Mouse (Mus musculus) liver, adult 2 months (tissue): Measurements from ENCODE around the gene Gm10643. TPM values are rescaled to one million over a fixed set of nuclear protein-coding genes. Genes with fewer than 3 reads are reported as not detected.

ENCODE experiments used
- DNase-seq: peaks from one replicate; pipeline ENCODE4 v3.0.0-alpha.2; 2011; ENCODE audit warnings: low read depth, low spot score; ENCODE audit errors: extremely low read depth
- H3K27ac ChIP-seq: fragments of 200-500 bp; replicated peaks from 2 replicates; pipeline ENCODE4 v1.5.1; 2012; ENCODE audit warnings: low read depth, mild to moderate bottlenecking, control low read depth, inconsistent platforms, low read length; ENCODE audit not compliant: insufficient read depth
- H3K27me3 ChIP-seq: fragments of 200-500 bp; 2 replicates; pipeline ENCODE4 v1.6.1; 2012; ENCODE audit warnings: mild to moderate bottlenecking, moderate library complexity, low read length, inconsistent platforms; ENCODE audit not compliant: control insufficient read depth, insufficient read depth
- H3K36me3 ChIP-seq: fragments of 200-500 bp; 2 replicates; pipeline ENCODE4 v1.6.1; 2012; ENCODE audit warnings: low read length, inconsistent platforms; ENCODE audit not compliant: control insufficient read depth, insufficient read depth
- H3K4me1 ChIP-seq: fragments of 200-500 bp; 2 replicates; pipeline ENCODE4 v1.6.1; 2011; ENCODE audit warnings: low read length; ENCODE audit not compliant: control insufficient read depth, insufficient read depth
- H3K4me3 ChIP-seq: fragments of 200-500 bp; 2 replicates; pipeline ENCODE4 v1.5.1; 2011; ENCODE audit warnings: low read depth, mild to moderate bottlenecking, control low read depth, low read length, moderate library complexity; ENCODE audit not compliant: insufficient read depth
- H3K79me2 ChIP-seq: fragments of 200-500 bp; 2 replicates; pipeline ENCODE4 v1.6.1; 2012; ENCODE audit warnings: inconsistent platforms, mild to moderate bottlenecking, low read length, moderate library complexity; ENCODE audit not compliant: control insufficient read depth, insufficient read depth
- H3K9ac ChIP-seq: fragments of 200-500 bp; 2 replicates; pipeline ENCODE4 v1.6.1; 2012; ENCODE audit warnings: low read depth, mild to moderate bottlenecking, control low read depth, inconsistent platforms, low read length
- CTCF ChIP-seq: fragments of 200-500 bp; IDR thresholded peaks from 2 replicates; pipeline ENCODE4 v1.5.1; 2011; ENCODE audit warnings: low read depth, low read length, control low read depth
- POLR2A ChIP-seq: fragments of 200-500 bp; IDR thresholded peaks from 2 replicates; pipeline ENCODE4 v1.6.1; 2011; ENCODE audit warnings: low read length, control low read depth; ENCODE audit not compliant: insufficient read depth; ENCODE audit errors: extremely low read depth
- WGBS: fragments of 180-500 bp; shearing (Covaris S2); methylation state at CpG from one replicate; pipeline ENCODE4 v1.1.7; 2018; 5-methylcytosine and 5-hydroxymethylcytosine counted together
- polyA plus RNA-seq: library from polyadenylated mRNA; depleted of rRNA; stranded (reverse); fragments of >200 nt; gene quantifications from 2 replicates; pipeline ENCODE4 v1.2.3, GENCODE M21; 2012
- total RNA-seq: library from RNA; depleted of rRNA; stranded (reverse); fragments of >200 nt; gene quantifications from 2 replicates; pipeline ENCODE4 v1.2.3, GENCODE M21; 2014

Gm10643 gene
- total and polyA plus RNA-seq, 2 experiments, result 0.65 TPM; not detected in 1

DNA sequence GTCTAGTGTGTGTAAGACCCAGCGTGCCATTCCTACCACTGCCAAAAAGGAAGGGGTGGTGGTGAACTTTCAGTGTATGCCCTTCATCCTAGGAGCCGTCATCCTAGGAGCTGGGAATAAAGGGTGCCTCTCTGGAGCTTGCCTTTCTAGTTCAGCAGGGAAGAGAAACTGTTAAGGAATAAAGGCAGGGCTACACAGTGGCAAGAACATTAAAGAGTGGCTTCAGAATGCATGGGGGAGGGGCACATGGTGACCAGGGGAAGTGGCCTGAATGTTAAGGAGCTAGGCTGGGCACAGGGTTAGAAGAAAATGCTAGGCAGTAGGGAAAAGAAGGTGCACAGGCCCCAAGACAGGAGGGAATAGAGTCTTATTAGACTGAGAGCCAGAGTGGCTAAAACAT lies 4.8 kb upstream of the Gm10643 start:
- Histone ChIP-seq H3K4me3 (no peak overlapping the region), H3K27me3 (no peaks in the 10 kb centered on the region), H3K27ac (no peak overlapping the region), H3K4me1 (peaks cover 48% of the 10 kb centered on the region), H3K36me3 (no peaks in the 10 kb centered on the region), H3K9ac (no peak overlapping the region), H3K79me2 (peaks cover 24% of the 10 kb centered on the region; the same call in 1 of the 2 replicates)
- no peak for DNase-seq
- 90% methylated on average over 2 of the region's 2 CpGs for WGBS
- no peak for TF ChIP-seq POLR2A
- no peak for TF ChIP-seq CTCF

DNA sequence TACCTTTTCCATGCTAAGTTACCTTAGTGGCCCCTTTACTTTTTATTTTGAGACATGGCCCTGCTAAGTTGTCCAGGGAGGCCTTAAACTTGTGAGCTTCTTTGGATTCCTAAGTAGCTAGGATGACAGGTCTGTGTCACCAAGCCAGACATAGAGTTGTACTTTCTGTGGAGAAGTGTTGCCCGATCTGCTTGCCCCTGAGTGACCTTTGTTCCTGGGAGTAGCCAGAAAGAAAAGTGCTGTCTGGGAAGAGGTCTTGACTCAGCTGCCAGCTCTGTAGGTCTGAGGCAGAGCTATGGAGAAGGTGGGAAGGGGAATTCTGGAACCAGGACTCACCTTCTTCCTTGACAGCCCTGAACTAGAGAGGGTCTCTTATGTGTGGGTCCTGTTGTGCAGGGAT lies 4.2 kb upstream of the Gm10643 start:
- Histone ChIP-seq H3K9ac (no peak overlapping the region), H3K27me3 (no peaks in the 10 kb centered on the region), H3K27ac (no peak overlapping the region), H3K79me2 (peaks cover 20% of the 10 kb centered on the region; the same call in 1 of the 2 replicates), H3K36me3 (no peaks in the 10 kb centered on the region), H3K4me1 (peaks cover 48% of the 10 kb centered on the region), H3K4me3 (no peak overlapping the region)
- DNase-seq, result no peak
- 3% methylated on average over 1 of the region's 1 CpGs for WGBS
- TF ChIP-seq CTCF, result no peak
- TF ChIP-seq POLR2A, result no peak

DNA sequence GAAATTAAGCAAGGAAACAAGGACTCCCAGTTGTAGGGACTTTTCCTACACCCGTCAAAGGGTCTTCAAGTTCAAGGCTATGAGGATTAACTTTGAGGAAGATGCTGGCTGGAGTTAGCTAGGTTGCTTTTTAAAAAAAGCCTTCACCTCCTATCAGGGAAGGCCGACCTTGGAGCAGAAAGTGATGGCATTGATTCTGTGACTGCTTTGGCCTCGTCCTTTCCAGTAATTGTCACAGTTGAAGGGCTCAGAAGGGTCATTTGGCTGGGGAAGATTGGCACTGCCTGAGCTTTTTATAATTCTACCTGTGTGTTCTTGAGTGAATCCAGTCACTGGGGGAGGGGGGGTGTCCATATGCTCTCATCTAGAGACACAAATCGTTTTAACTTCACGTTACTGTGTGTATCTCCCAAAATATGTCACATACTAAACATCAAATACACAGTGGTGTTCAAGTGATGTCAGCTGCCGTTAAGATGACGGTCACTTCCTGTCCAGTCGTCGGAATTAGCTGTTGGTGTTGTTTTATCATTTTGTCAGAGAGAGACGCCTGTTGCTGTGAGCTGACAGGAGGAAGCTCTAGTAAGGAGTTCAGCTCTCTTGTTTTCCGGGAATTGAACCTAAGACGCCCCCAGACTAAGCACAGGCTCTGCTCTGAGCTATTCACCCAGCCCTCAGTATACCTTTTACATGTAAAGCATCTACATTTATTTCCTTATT lies 3.5 kb upstream of the Gm10643 start:
- Histone ChIP-seq H3K79me2 (peaks cover 17% of the 10 kb centered on the region; the same call in 1 of the 2 replicates), H3K9ac (no peak overlapping the region), H3K36me3 (no peaks in the 10 kb centered on the region), H3K4me3 (no peak overlapping the region), H3K4me1 (peaks cover 48% of the 10 kb centered on the region), H3K27me3 (no peaks in the 10 kb centered on the region), H3K27ac (no peak overlapping the region)
- 50% methylated on average over 12 of the region's 12 CpGs for WGBS
- DNase-seq, result peak; percentile 48
- TF ChIP-seq POLR2A (no peak), CTCF (no peak)

DNA sequence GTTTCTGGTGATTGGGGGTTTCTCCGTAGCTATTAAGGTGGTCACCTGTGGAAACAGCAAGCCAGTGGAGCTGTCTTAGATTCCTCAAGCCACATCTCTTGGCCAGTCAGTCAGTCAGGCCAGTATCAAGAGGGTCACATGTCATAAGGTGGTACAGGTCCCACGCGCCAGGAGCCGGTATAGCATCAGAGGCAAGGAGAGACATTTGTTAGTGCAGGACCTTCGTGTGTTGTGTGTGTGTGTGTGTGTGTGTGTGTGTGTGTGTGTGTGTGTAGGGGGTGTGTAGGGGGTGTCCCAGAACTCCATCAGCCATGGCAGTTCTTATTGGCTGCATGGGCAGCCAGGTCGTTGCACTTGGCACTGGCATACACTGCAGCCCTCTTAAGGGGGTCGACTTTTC lies 3.0 kb upstream of the Gm10643 start:
- Histone ChIP-seq H3K4me1 (peaks cover 48% of the 10 kb centered on the region), H3K9ac (no peak overlapping the region), H3K36me3 (no peaks in the 10 kb centered on the region), H3K4me3 (no peak overlapping the region), H3K27ac (no peak overlapping the region), H3K27me3 (no peaks in the 10 kb centered on the region), H3K79me2 (peaks cover 13% of the 10 kb centered on the region; the same call in 1 of the 2 replicates)
- TF ChIP-seq CTCF (no peak), POLR2A (no peak)
- 82% methylated on average over 7 of the region's 7 CpGs for WGBS
- DNase-seq, result no peak

- peak overlapping the region; percentile 45 for H3K27ac ChIP-seq
- peak overlapping the region; percentile 65 for H3K4me3 ChIP-seq
- peaks cover 8% of the 10 kb centered on the region; the same call in 1 of the 2 replicates for H3K79me2 ChIP-seq
- H3K9ac ChIP-seq, result peak overlapping the region; percentile 70
- H3K36me3 ChIP-seq, result no peaks in the 10 kb centered on the region
- peaks cover 42% of the 10 kb centered on the region for H3K4me1 ChIP-seq
- no peaks in the 10 kb centered on the region for H3K27me3 ChIP-seq
- DNase-seq, result peak; percentile 60
- TF ChIP-seq POLR2A, result 0 out of 2 replicates have a peak, but pooled peaks have one; percentile 38
- no peak for TF ChIP-seq CTCF
- WGBS, result 1% methylated on average over 58 of the region's 58 CpGs
Observed at GRCm38 (mm10) chr8:84067047-84067573, 2.2 kb upstream of the Gm10643 start.
